Mouse (Mus musculus): ENCODE results near the gene Kif9. TPM values are rescaled to one million over a fixed set of nuclear protein-coding genes. Genes with fewer than 3 reads are reported as not detected.

The Kif9 gene
- total and polyA plus RNA-seq, 3 experiments, result 1.1 to 1.8 (median 1.8) TPM

GRCm38 (mm10) chr9:110530650-110531049, 53.9 kb downstream of the Kif9 start (continued):
- TF ChIP-seq GABPA (IDR thresholded peaks at IDR 0.05; ENCODE audit: insufficient replicate concordance, low read depth, low read length) (no peak), E2F4 (IDR thresholded peaks at IDR 0.05; ENCODE audit: insufficient replicate concordance, low read depth, low read length) (no peak), NRF1 (IDR thresholded peaks at IDR 0.05; ENCODE audit: low read depth, low read length) (no peak), SIN3A (IDR thresholded peaks at IDR 0.05; ENCODE audit: low read length) (peak; percentile 75), MYC (IDR thresholded peaks at IDR 0.05; ENCODE audit: low read depth, low read length) (no peak), TBP (conservative IDR thresholded peaks at IDR 0.05; ENCODE audit: low read depth, low read length) (peak; percentile 46; the same call in 1 of the 2 replicates), ELF1 (IDR thresholded peaks at IDR 0.05; ENCODE audit: low read depth, low read length) (no peak; the same call in 1 of the 2 replicates), USF2 (conservative IDR thresholded peaks at IDR 0.05; ENCODE audit: low read depth, low read length) (no peak), RCOR1 (conservative IDR thresholded peaks at IDR 0.05; ENCODE audit: low read depth, low read length) (no peak; the same call in none of the 2 replicates)

DNA sequence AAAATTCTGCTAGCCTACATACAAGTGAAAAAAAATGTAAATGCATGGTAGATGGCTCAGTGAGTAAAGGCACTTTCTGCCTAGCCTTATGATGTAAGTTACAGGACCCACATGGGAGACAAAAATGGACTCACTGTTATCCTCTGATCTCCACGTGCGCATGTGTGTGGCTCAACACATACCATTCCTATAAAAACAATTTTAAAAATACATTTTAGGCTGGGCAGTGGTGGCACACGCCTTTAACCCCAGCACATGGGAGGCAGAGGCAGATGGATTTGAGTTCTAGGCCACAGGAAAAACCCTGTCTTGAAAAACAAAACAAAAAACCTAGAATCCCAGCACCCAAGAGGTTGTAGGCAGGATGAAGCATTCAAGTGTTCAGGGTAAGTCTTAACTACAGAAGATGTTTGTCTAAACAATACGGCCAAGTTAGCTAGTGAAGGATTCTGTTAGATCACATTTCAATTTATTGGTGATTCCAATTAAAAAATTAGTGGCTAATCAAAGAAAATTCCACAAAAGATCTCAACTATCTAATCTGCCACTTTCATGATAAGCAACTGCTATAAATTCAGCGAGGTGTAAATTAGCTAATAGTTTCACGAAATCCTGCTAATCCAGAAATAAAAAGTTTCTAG, 54.5 kb downstream of the Kif9 start:
- peak; percentile 40 for DNase-seq (ENCODE audit: extremely low read depth)
- dilution Hi-C loops (cut with MboI; ENCODE audit: extremely low pct_ligation_motif_present, extremely low pct_unique_long_range_greater_than_20kb, low sequenced_read_pairs), result no loop called here
- Histone ChIP-seq H3K9ac (ENCODE audit: insufficient read depth, low read depth) (peak overlapping the region; percentile 65), H3K27me3 (replicated peaks) (no peaks in the 10 kb centered on the region), H3K4me2 (ENCODE audit: insufficient read depth, low read depth, poor library complexity, severe bottlenecking) (peak overlapping the region; percentile 97), H3K36me3 (replicated peaks in 1 of 2; ENCODE audit: control insufficient read depth in 1 of 2, insufficient read depth in 1 of 2, low read length in 1 of 2) (peaks cover 0 to 12% of the 10 kb centered on the region in 2 experiments), H3K4me3 (replicated peaks in 1 of 3; ENCODE audit: low read depth in 2 of 3, low read length in 2 of 3, poor library complexity in 1 of 3) (peak overlapping the region in 2 of 3 experiments; percentile 40 to 87), H3K9me3 (replicated peaks; ENCODE audit: low read length) (no peaks in the 10 kb centered on the region), H3K27ac (ENCODE audit: insufficient read depth, low read depth) (peak overlapping the region; percentile 33; the same call in 1 of the 2 replicates), H3K4me1 (ENCODE audit: control insufficient read depth in 1 of 2, insufficient read depth in 2 of 2) (peaks cover 15 to 46% of the 10 kb centered on the region in 2 experiments), H3K79me2 (replicated peaks; ENCODE audit: control insufficient read depth, extremely low read depth, insufficient read depth, poor library complexity, severe bottlenecking) (peaks cover 38% of the 10 kb centered on the region)
- in situ Hi-C loops (cut with MboI; ENCODE audit: low pct_ligation_motif_present, low pct_unique_long_range_greater_than_20kb, low sequenced_read_pairs), result loop anchor here (5.0 kb wide), 1 partner anchor 119 kb away; no protein-coding TSS in a partner anchor
- TF ChIP-seq KAT2A (IDR thresholded peaks at IDR 0.05; ENCODE audit: insufficient replicate concordance, low read length) (no peak), CHD2 (IDR thresholded peaks at IDR 0.05; ENCODE audit: low read length) (no peak), SIN3A (IDR thresholded peaks at IDR 0.05; ENCODE audit: low read length) (peak; percentile 8; the same call in 1 of the 2 replicates), PAX5 (IDR thresholded peaks at IDR 0.05; ENCODE audit: low read length) (no peak), GABPA (IDR thresholded peaks at IDR 0.05; ENCODE audit: insufficient replicate concordance, low read depth, low read length) (no peak), MEF2A (IDR thresholded peaks at IDR 0.05; ENCODE audit: borderline replicate concordance, low read depth, low read length) (no peak), BHLHE40 (IDR thresholded peaks at IDR 0.05; ENCODE audit: low read depth, low read length) (0 out of 2 replicates have a peak, but pooled peaks have one; percentile 9), ZNF384 (IDR thresholded peaks at IDR 0.05; ENCODE audit: low read depth, low read length) (peak; percentile 25), MYC (IDR thresholded peaks at IDR 0.05; ENCODE audit: low read depth, low read length) (peak; percentile 89), HCFC1 (IDR thresholded peaks at IDR 0.05; ENCODE audit: low read depth, low read length) (no peak; the same call in 1 of the 2 replicates), POLR2A (IDR thresholded peaks at IDR 0.05; ENCODE audit: low read depth, low read length) (no peak), ETS1 (conservative IDR thresholded peaks at IDR 0.05; ENCODE audit: low read depth, low read length) (no peak), ELF1 (IDR thresholded peaks at IDR 0.05; ENCODE audit: low read depth, low read length) (no peak), CTCF (conservative IDR thresholded peaks at IDR 0.05 in 1 of 2, IDR thresholded peaks at IDR 0.05 in 1 of 2; ENCODE audit: low read depth in 2 of 2, low read length in 2 of 2) (no peak), POLR2AphosphoS2 (IDR thresholded peaks at IDR 0.05; ENCODE audit: low read depth, low read length) (no peak), NELFE (IDR thresholded peaks at IDR 0.05; ENCODE audit: low read depth, low read length) (0 out of 2 replicates have a peak, but pooled peaks have one; percentile 22), E2F4 (IDR thresholded peaks at IDR 0.05; ENCODE audit: insufficient replicate concordance, low read depth, low read length) (no peak), EP300 (IDR thresholded peaks at IDR 0.05; ENCODE audit: low read length) (no peak; the same call in 1 of the 2 replicates), ZMIZ1 (IDR thresholded peaks at IDR 0.05; ENCODE audit: low read depth, low read length) (no peak), TBP (conservative IDR thresholded peaks at IDR 0.05; ENCODE audit: low read depth, low read length) (no peak), RCOR1 (conservative IDR thresholded peaks at IDR 0.05; ENCODE audit: low read depth, low read length) (no peak), ZC3H11A (IDR thresholded peaks at IDR 0.05; ENCODE audit: low read depth, low read length) (no peak), SMC3 (IDR thresholded peaks at IDR 0.05; ENCODE audit: low read depth, low read length) (no peak), JUND (conservative IDR thresholded peaks at IDR 0.05; ENCODE audit: low read depth, low read length) (no peak), MAFK (IDR thresholded peaks at IDR 0.05; ENCODE audit: insufficient replicate concordance, low read length) (no peak), TCF12 (IDR thresholded peaks at IDR 0.05; ENCODE audit: low read depth, low read length) (no peak), UBTF (IDR thresholded peaks at IDR 0.05; ENCODE audit: low read depth, low read length) (no peak), MXI1 (IDR thresholded peaks at IDR 0.05; ENCODE audit: low read depth, low read length) (peak; percentile 81), IRF4 (IDR thresholded peaks at IDR 0.05; ENCODE audit: low read depth, low read length) (no peak; the same call in 1 of the 2 replicates), RAD21 (IDR thresholded peaks at IDR 0.05; ENCODE audit: low read depth, low read length) (no peak), NRF1 (IDR thresholded peaks at IDR 0.05; ENCODE audit: low read depth, low read length) (peak; percentile 70), ZKSCAN1 (IDR thresholded peaks at IDR 0.05; ENCODE audit: borderline replicate concordance, low read depth, low read length) (no peak), CHD1 (IDR thresholded peaks at IDR 0.05; ENCODE audit: low read depth, low read length) (peak; percentile 72; the same call in 1 of the 2 replicates), MAX (IDR thresholded peaks at IDR 0.05; ENCODE audit: low read length) (peak; percentile 86)

All from CH12.LX (cell line).